In the genomic region with DNA sequence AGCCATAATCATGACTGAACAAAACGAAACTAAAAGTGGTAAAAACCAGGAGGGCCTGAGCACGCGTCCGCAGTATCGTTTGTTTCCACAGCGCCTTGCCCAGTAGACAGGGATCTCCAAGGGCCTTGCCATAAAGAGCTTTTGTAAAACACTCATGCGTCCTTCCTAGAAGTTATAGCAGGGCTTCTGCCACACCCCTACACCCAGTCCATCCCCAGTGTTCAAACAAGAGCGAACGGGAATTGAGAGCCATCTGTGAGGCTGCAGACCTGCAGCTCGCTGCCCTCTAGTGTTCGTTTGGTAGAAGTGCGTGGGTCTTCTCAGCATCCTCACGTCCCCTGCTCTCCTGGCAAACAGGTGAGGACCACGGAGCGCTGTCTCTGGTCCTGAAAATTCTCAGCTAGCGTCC, we compare ENCODE assay signal across 8 mouse cellular contexts. TPM values are rescaled to one million over a fixed set of nuclear protein-coding genes. Genes with fewer than 3 reads are reported as not detected.
A peak's percentile ranks its signal among the peaks of the same experiment; 100 is the strongest.
DNase-seq lines count a peak whose midpoint lies in the region; ATAC-seq and TF ChIP-seq lines count a peak whose summit lies in the region.

No protein-coding gene starts in this region.

- no peaks in the 10 kb centered on the region for H3K27me3 ChIP-seq in limb, embryonic 15.5 days
- H3K27me3 ChIP-seq in midbrain, embryonic 15.5 days (replicated peaks), result no peaks in the 10 kb centered on the region
- no peaks in the 10 kb centered on the region for H3K27me3 ChIP-seq in stomach, embryonic 14.5 days (ENCODE audit: control insufficient read depth, insufficient read depth, low read length)

- peak; percentile 90 for TF ChIP-seq CTCF in gastrocnemius, adult 2 months (IDR thresholded peaks at IDR 0.05)

- H3K27ac ChIP-seq in gastrocnemius, adult 2 months, result peak overlapping the region; percentile 66
- no peak overlapping the region for H3K27ac ChIP-seq in limb, embryonic 15.5 days
- H3K27ac ChIP-seq in midbrain, embryonic 15.5 days, result no peak overlapping the region
- no peak overlapping the region for H3K27ac ChIP-seq in stomach, embryonic 14.5 days (ENCODE audit: low read length)

- ATAC-seq in limb, embryonic 15.5 days (ENCODE audit: insufficient number of reproducible peaks, low FRiP score, low TSS enrichment, low read depth), result no peak
- no peak; the same call in 1 of the 2 replicates for ATAC-seq in midbrain, embryonic 15.5 days (replicated peaks)
- ATAC-seq in stomach, embryonic 14.5 days (ENCODE audit: insufficient number of reproducible peaks, insufficient read depth, low FRiP score, low read depth), result peak; percentile 74; the same call in 1 of the 2 replicates

- DNase-seq in urinary bladder, postnatal 36 days (ENCODE audit: low spot score in 2 of 2), result peak; percentile 43 to 49
- DNase-seq in urinary bladder, postnatal 10 days (ENCODE audit: low spot score), result no peak
- peak; percentile 62 for DNase-seq in cerebellum, adult 9-11 months
- DNase-seq in gastrocnemius, adult 2 months, result peak; percentile 62
- peak; percentile 92 for DNase-seq in induced T-regulatory cell, adult 2 months (ENCODE audit: low read depth)

- no peaks in the 10 kb centered on the region for H3K9me3 ChIP-seq in limb, embryonic 15.5 days
- H3K9me3 ChIP-seq in midbrain, embryonic 15.5 days, result no peaks in the 10 kb centered on the region
- H3K9me3 ChIP-seq in stomach, embryonic 14.5 days (ENCODE audit: control insufficient read depth, low read depth, low read length), result no peaks in the 10 kb centered on the region

- H3K4me1 ChIP-seq in limb, embryonic 15.5 days, result no peaks in the 10 kb centered on the region
- H3K4me1 ChIP-seq in midbrain, embryonic 15.5 days, result no peaks in the 10 kb centered on the region
- H3K4me1 ChIP-seq in stomach, embryonic 14.5 days (ENCODE audit: control insufficient read depth, insufficient read depth, low read length), result no peaks in the 10 kb centered on the region

- intact Hi-C loops in gastrocnemius, adult 2 months (cut with DNase I), result no loop called here

- H3K9ac ChIP-seq in limb, embryonic 15.5 days, result no peak overlapping the region
- H3K9ac ChIP-seq in midbrain, embryonic 15.5 days, result no peak overlapping the region
- H3K9ac ChIP-seq in stomach, embryonic 14.5 days (replicated peaks; ENCODE audit: low read depth, low read length), result no peak overlapping the region

- no peaks in the 10 kb centered on the region for H3K36me3 ChIP-seq in limb, embryonic 15.5 days
- H3K36me3 ChIP-seq in midbrain, embryonic 15.5 days (replicated peaks), result no peaks in the 10 kb centered on the region
- no peaks in the 10 kb centered on the region for H3K36me3 ChIP-seq in stomach, embryonic 14.5 days (ENCODE audit: control insufficient read depth, insufficient read depth, low read length)

- WGBS in limb, embryonic 15.5 days, result 27% methylated on average over 16 of the region's 16 CpGs
- 27% methylated on average over 16 of the region's 16 CpGs for WGBS in midbrain, embryonic 15.5 days
- 27% methylated on average over 16 of the region's 16 CpGs for WGBS in stomach, embryonic 14.5 days

- H3K4me3 ChIP-seq in gastrocnemius, adult 2 months, result peak overlapping the region; percentile 77
- peak overlapping the region; percentile 31 for H3K4me3 ChIP-seq in limb, embryonic 15.5 days
- H3K4me3 ChIP-seq in midbrain, embryonic 15.5 days, result peak overlapping the region; percentile 17
- 0 out of 2 replicates have a peak overlapping the region, but pooled peaks have one; percentile 9 for H3K4me3 ChIP-seq in stomach, embryonic 14.5 days (ENCODE audit: low read depth, low read length)

- H3K4me2 ChIP-seq in limb, embryonic 15.5 days, result peak overlapping the region; percentile 41
- peak overlapping the region; percentile 28 for H3K4me2 ChIP-seq in midbrain, embryonic 15.5 days
- H3K4me2 ChIP-seq in stomach, embryonic 14.5 days (replicated peaks; ENCODE audit: low read depth, low read length), result peak overlapping the region; percentile 38

RNA-seq across cellular contexts. Expression of gene Tor1b, which starts 10.2 kb away (rescaled TPM):
- 10 to 100 TPM; 23.4 to 24.0 TPM for total RNA-seq in gastrocnemius, adult 2 months (2021)
- 38.5 and 40.4 TPM in 2 replicates for polyA plus RNA-seq in limb, embryonic 15.5 days (2015; fragmentation: Nextera tagmentation; extraction: Ambion mirVana)
- 19.9 and 20.8 TPM in 2 replicates for polyA plus RNA-seq in midbrain, embryonic 15.5 days (2015; fragmentation: Nextera tagmentation; extraction: Ambion mirVana)
- polyA plus RNA-seq in stomach, embryonic 14.5 days (2014; fragmentation: Nextera tagmentation; extraction: Ambion mirVana), result 35.4 and 39.1 TPM in 2 replicates

RNA-seq across cellular contexts. Expression of gene Ptges, which starts 12.9 kb away (rescaled TPM):
- total RNA-seq in gastrocnemius, adult 2 months (2021), result 1 to 10 TPM; 2.9 to 3.7 TPM
- 27.6 and 35.3 TPM in 2 replicates for polyA plus RNA-seq in limb, embryonic 15.5 days (2015; fragmentation: Nextera tagmentation; extraction: Ambion mirVana)
- 5.1 and 6.3 TPM in 2 replicates for polyA plus RNA-seq in midbrain, embryonic 15.5 days (2015; fragmentation: Nextera tagmentation; extraction: Ambion mirVana)
- 6.5 and 9.2 TPM in 2 replicates for polyA plus RNA-seq in stomach, embryonic 14.5 days (2014; fragmentation: Nextera tagmentation; extraction: Ambion mirVana)

RNA-seq across cellular contexts. Expression of gene Tor1a, which starts 25.1 kb away (rescaled TPM):
- total RNA-seq in gastrocnemius, adult 2 months (2021), result 1 to 10 TPM; 6.9 to 8.5 TPM
- 78.6 and 81.4 TPM in 2 replicates for polyA plus RNA-seq in limb, embryonic 15.5 days (2015; fragmentation: Nextera tagmentation; extraction: Ambion mirVana)
- polyA plus RNA-seq in midbrain, embryonic 15.5 days (2015; fragmentation: Nextera tagmentation; extraction: Ambion mirVana), result 90.6 and 97.3 TPM in 2 replicates
- polyA plus RNA-seq in stomach, embryonic 14.5 days (2014; fragmentation: Nextera tagmentation; extraction: Ambion mirVana), result 66.0 and 68.6 TPM in 2 replicates

RNA-seq across cellular contexts. Expression of gene BC005624, which starts 39.4 kb away (rescaled TPM):
- total RNA-seq in gastrocnemius, adult 2 months (2021), result 10 to 100 TPM; 25.9 to 26.6 TPM
- polyA plus RNA-seq in limb, embryonic 15.5 days (2015; fragmentation: Nextera tagmentation; extraction: Ambion mirVana), result 53.5 and 58.2 TPM in 2 replicates
- polyA plus RNA-seq in midbrain, embryonic 15.5 days (2015; fragmentation: Nextera tagmentation; extraction: Ambion mirVana), result 96.4 and 100 TPM in 2 replicates
- 46.9 and 48.2 TPM in 2 replicates for polyA plus RNA-seq in stomach, embryonic 14.5 days (2014; fragmentation: Nextera tagmentation; extraction: Ambion mirVana)

RNA-seq across cellular contexts. Expression of gene Usp20, which starts 39.5 kb away (rescaled TPM):
- 10 to 100 TPM in 1 of 2 experiments, 1 to 10 TPM in 1; 8.7 to 10.6 TPM for total RNA-seq in gastrocnemius, adult 2 months (2021)
- 24.0 and 31.2 TPM in 2 replicates for polyA plus RNA-seq in limb, embryonic 15.5 days (2015; fragmentation: Nextera tagmentation; extraction: Ambion mirVana)
- 50.2 and 55.5 TPM in 2 replicates for polyA plus RNA-seq in midbrain, embryonic 15.5 days (2015; fragmentation: Nextera tagmentation; extraction: Ambion mirVana)
- 13.4 and 13.8 TPM in 2 replicates for polyA plus RNA-seq in stomach, embryonic 14.5 days (2014; fragmentation: Nextera tagmentation; extraction: Ambion mirVana)

Comparison
In these comparisons a context has a peak if more than half of its experiments do, and no peak if none do; other contexts are left out.
1. H3K4me3 ChIP-seq: peak in every context shown above with its lines; median percentile 77 in gastrocnemius, adult 2 months; 31 in limb, embryonic 15.5 days; 17 in midbrain, embryonic 15.5 days; 9 in stomach, embryonic 14.5 days.